8 mouse cellular contexts compared by ENCODE assay signal in genomic region chr3:131111851-131112572, GRCm38 (mm10). TPM values are rescaled to one million over a fixed set of nuclear protein-coding genes. Genes with fewer than 3 reads are reported as not detected.
DNase-seq lines count a peak whose midpoint lies in the region; ATAC-seq and TF ChIP-seq lines count a peak whose summit lies in the region.

No protein-coding gene starts in this region.

- H3K4me3 ChIP-seq in gastrocnemius, adult 2 months = peak overlapping the region; percentile 74
- peak overlapping the region; percentile 66 for H3K4me3 ChIP-seq in forebrain, embryonic 15.5 days
- H3K4me3 ChIP-seq in neural tube, embryonic 15.5 days (replicated peaks) = peak overlapping the region; percentile 38

- WGBS in forebrain, embryonic 15.5 days = under 1% methylated on average over 69 of the region's 69 CpGs
- under 1% methylated on average over 69 of the region's 69 CpGs for WGBS in neural tube, embryonic 15.5 days

- no peaks in the 10 kb centered on the region for H3K9me3 ChIP-seq in forebrain, embryonic 15.5 days
- H3K9me3 ChIP-seq in neural tube, embryonic 15.5 days (replicated peaks) = no peaks in the 10 kb centered on the region

- H3K27me3 ChIP-seq in forebrain, embryonic 15.5 days = 0 out of 2 replicates have a peak, but pooled peaks cover 15% of the 10 kb centered on the region
- peaks cover 56% of the 10 kb centered on the region for H3K27me3 ChIP-seq in neural tube, embryonic 15.5 days (replicated peaks)

- TF ChIP-seq CTCF in gastrocnemius, adult 2 months (IDR thresholded peaks at IDR 0.05) = no peak

- ATAC-seq in forebrain, embryonic 15.5 days (replicated peaks) = peak; percentile 51
- peak; percentile 64 for ATAC-seq in inflammation-experienced regulatory T-cells, adult 6 months
- peak; percentile 50; the same call in 1 of the 2 replicates for ATAC-seq in neural tube, embryonic 15.5 days (ENCODE audit: low FRiP score)

- peak overlapping the region; percentile 91 for H3K4me2 ChIP-seq in forebrain, embryonic 15.5 days (replicated peaks)
- H3K4me2 ChIP-seq in neural tube, embryonic 15.5 days = peak overlapping the region; percentile 69

- H3K36me3 ChIP-seq in forebrain, embryonic 15.5 days = no peaks in the 10 kb centered on the region
- H3K36me3 ChIP-seq in neural tube, embryonic 15.5 days = no peaks in the 10 kb centered on the region

- H3K4me1 ChIP-seq in forebrain, embryonic 15.5 days = peaks cover 53% of the 10 kb centered on the region
- H3K4me1 ChIP-seq in neural tube, embryonic 15.5 days = peaks cover 40% of the 10 kb centered on the region

- H3K9ac ChIP-seq in forebrain, embryonic 15.5 days (replicated peaks) = peak overlapping the region; percentile 56
- no peak overlapping the region; the same call in 1 of the 2 replicates for H3K9ac ChIP-seq in neural tube, embryonic 15.5 days (replicated peaks)

- H3K27ac ChIP-seq in gastrocnemius, adult 2 months = no peak overlapping the region
- no peak overlapping the region for H3K27ac ChIP-seq in forebrain, embryonic 15.5 days (replicated peaks)
- H3K27ac ChIP-seq in neural tube, embryonic 15.5 days (replicated peaks) = no peak overlapping the region

- DNase-seq in gastrocnemius, adult 2 months = peak; percentile 69
- DNase-seq in gastrocnemius, adult 18-20 months (ENCODE audit: low spot score) = no peak
- DNase-seq in adrenal gland, adult (ENCODE audit: inconsistent age in 2 of 2, low spot score in 1 of 2) = peak; percentile 73 to 91
- DNase-seq in lung, adult 18-20 months = peak; percentile 36 to 37
- peak; percentile 87 for DNase-seq in thymus, postnatal 4 days

- intact Hi-C loops in gastrocnemius, adult 2 months (cut with DNase I) = no loop called here

RNA-seq across cellular contexts. Expression of gene Lef1, which starts 1.7 kb away (rescaled TPM):
- under 1 TPM in 1 of 2 experiments, not detected in 1; 0.08 TPM for total RNA-seq in gastrocnemius, adult 2 months (2021)
- total RNA-seq in gastrocnemius, adult 18-20 months (2021) = under 1 TPM in 1 of 2 experiments, not detected in 1; 0.07 TPM
- 14.3 and 18.6 TPM in 2 replicates for polyA plus RNA-seq in forebrain, embryonic 15.5 days (2015; fragmentation: Nextera tagmentation; extraction: Ambion mirVana)
- 100 to 1,000 TPM; 103 to 195 (median 174) TPM for polyA plus RNA-seq in inflammation-experienced regulatory T-cells, adult 6 months (2017; shearing (Covaris generic))
- 6.3 and 28.7 TPM in 2 replicates for polyA plus RNA-seq in neural tube, embryonic 15.5 days (2015; fragmentation: Nextera tagmentation; extraction: Ambion mirVana)
